Mouse (Mus musculus) olfactory bulb, adult 2 months (tissue): Measurements from ENCODE around the gene Gm3045.

Experiments used
- CTCF ChIP-seq: fragments of 200-500 bp; IDR thresholded peaks from 2 replicates; pipeline ENCODE4 v1.5.1; 2012; ENCODE audit warnings: low read depth, mild to moderate bottlenecking, low read length, moderate library complexity; ENCODE audit not compliant: insufficient read depth
- POLR2A ChIP-seq: fragments of 200-500 bp; IDR thresholded peaks from 2 replicates; pipeline ENCODE4 v1.6.1; 2012; ENCODE audit warnings: mild to moderate bottlenecking, low read depth, low read length, moderate library complexity; ENCODE audit not compliant: insufficient read depth

- TF ChIP-seq CTCF (no peak), POLR2A (no peak)
These were observed 45.6 kb downstream of the Gm3045 start for GRCm38 (mm10) chr13:56471951-56472350.
